Mouse (Mus musculus) splenic B cell, adult 2 months (primary cell): ENCODE measurements around the gene Kmt5b.
A peak's percentile ranks its signal among the peaks of the same experiment; 100 is the strongest.

Source experiments
- DNase-seq: peaks from one replicate; pipeline ENCODE4 v3.0.0-alpha.2; 2011; ENCODE audit warnings: low read depth, low spot score
- H3K27me3 ChIP-seq: 2 replicates; pipeline ENCODE4 v1.6.1; 2012; ENCODE audit warnings: mild to moderate bottlenecking, low read length, moderate library complexity, mixed read lengths; ENCODE audit not compliant: control insufficient read depth, poor library complexity, insufficient read depth, severe bottlenecking
- H3K36me3 ChIP-seq: 2 replicates; pipeline ENCODE4 v1.6.1; 2012; ENCODE audit warnings: mild to moderate bottlenecking, low read length, moderate library complexity, mixed read lengths; ENCODE audit not compliant: control insufficient read depth, poor library complexity, insufficient read depth, severe bottlenecking

Gene Kmt5b

DNA sequence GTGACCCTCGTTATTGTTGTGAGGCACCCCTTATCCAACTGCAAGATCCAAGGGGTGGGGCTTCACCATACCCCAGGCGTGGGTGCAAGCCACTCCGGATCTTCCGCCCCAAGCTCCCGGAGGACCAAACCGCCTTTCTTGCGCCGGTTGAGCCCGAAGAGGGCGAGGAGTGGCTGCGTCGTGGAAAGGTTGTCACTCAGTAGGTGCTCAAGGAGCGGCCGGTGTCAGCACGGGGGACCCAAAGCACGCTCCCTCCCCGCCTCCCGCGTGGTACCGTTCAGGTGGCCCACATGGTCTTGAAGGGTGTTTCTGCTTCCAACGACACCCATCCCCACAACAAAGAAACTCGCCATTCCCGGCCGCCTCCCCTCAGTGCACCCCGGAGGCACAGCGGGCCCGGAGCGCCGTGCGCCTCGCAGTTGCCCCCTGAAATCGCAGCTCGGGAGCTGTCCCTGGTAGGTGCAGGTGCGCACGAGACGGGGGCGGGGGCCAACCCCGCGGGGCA is at the start of gene Kmt5b:
Kmt5b (plus strand) TSS at position 146 of the 505 bp plus-strand sequence.
- Histone ChIP-seq H3K36me3 (no peaks in the 10 kb centered on the region; the same call in 1 of the 2 replicates), H3K27me3 (no peaks in the 10 kb centered on the region)
- no peak for DNase-seq

DNA sequence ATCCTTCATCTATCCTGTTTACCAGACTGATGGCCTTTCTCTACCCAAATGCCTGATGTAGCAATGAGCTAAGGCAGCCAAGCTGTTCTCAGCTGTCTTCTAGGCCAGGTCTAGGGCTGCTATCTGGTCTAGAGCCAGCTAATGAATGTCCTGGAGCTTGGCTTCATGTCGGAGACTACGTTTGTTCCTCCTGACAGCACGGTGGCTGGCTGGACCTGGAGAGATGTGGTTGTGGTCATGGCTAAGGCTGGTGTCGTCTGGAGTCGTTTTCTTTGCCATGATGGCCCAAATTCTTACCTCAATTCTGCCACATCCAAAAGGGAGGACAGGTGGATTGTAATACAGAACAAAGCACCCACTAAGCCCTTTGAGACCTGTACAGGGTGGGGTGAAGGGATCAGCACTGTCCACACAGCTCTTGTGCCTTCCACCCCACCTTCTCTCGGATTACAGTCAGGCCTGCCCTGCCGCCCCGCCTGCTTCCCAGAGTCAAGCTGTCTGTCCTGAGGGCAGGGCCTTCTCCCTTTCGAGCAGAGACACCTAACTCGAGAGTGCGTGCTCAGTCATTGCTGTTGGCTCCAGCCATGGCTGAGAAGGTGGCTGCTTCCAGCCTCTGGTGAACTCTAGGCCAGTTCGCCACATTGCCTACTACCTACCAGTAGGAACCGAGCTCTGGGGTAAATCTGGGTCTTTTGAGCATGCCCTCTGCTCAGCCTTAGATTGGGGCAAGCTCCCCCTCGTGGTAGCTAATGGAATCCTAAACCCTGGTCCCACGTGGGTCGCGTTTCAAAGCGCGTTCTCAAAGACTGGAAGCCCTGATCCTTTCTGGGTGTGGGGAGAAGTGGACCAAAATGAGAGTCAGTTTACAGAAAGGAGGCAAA is 48.5 kb upstream of the Kmt5b start:
- peak; percentile 85 for DNase-seq
- H3K36me3 ChIP-seq, result no peaks in the 10 kb centered on the region
- no peaks in the 10 kb centered on the region for H3K27me3 ChIP-seq

DNA sequence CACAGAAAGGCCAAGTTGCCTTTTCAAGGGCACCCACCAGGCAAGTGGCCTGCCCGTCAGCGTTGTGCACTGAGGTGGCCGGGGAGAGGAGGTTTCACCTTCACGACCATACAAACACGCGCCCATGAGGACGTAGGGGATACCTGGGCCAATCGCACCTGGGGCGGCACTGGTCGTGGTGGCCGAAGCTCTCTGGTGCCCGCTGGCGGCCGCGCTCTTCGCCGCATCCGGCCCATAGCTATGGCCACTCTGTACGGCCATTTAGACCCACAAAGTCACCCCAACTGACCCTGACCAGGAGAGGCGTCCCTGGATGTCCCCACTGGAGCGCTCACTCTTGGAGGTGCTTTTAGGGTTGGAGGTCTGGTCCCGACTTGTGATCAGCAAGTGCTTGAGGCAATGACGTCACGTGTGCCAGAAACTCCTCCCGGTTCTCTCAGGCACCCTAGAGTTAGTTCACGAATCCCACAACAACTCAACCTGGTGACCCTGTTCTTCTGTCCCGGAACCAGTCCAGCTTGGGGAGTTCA is 47.8 kb upstream of the Kmt5b start:
- peak; percentile 65 for DNase-seq

DNA sequence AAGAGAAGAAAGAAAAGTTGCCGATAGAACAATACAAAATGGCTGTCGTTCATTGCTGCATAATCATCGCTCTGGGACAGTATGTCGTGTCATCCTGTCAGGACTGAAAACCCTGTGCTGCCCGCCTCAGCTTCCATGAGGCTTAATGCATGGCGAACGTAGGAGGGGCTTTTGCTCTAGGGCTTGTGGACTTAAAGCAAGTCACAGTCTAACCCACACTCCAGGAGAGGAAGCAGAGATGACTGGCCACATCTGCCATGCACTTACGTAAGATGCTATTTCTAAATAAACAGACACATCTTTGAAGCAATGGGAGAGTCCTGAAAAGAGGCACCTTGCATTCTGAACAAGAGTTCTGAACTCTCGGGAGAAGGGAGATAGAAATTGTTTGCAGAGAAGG is 44.1 kb upstream of the Kmt5b start:
- Histone ChIP-seq H3K27me3 (no peaks in the 10 kb centered on the region), H3K36me3 (no peaks in the 10 kb centered on the region)
- no peak for DNase-seq

More for the DNA sequence above, 47.8 kb upstream of the Kmt5b start:
- no peaks in the 10 kb centered on the region for H3K27me3 ChIP-seq
- no peaks in the 10 kb centered on the region for H3K36me3 ChIP-seq

DNA sequence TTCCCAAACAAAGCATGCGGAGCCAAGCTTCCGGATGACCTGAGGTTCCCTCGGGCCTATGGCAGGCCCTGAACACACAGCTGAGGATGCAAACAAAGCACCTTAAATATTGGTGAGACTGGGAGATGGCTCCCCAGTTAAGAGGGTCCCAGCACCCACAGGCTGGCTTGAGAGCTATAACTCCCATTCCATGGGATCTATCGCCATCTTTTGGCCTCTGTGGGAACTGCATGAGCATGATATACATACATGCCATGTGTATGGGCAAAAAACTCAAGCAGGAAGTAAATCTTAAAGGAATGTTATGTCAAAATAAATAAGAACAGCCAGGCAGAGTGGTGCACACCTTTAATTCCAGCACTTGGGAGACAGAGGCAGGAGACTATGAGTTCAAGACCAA is 43.3 kb upstream of the Kmt5b start:
- peak; percentile 79 for DNase-seq
- Histone ChIP-seq H3K27me3 (no peaks in the 10 kb centered on the region), H3K36me3 (no peaks in the 10 kb centered on the region)

DNA sequence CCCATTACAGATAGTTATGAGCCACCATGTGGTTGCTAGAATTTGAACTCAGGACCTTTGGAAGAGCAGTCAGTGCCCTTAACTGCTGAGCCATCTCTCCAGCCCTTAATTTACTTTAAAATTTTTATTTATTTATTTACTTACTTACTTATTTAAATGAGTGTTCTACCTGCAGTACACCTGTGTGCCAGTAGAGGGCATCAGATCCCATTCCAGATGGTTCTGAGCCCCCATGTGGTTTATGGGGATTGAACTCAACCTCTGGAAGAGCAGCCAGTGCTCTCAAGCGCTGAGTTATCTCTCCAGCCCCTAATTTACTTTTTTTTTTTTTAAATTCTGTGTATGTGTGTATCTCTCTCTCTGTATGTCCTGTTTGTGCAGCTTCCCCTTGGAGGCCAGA is 42.4 kb upstream of the Kmt5b start:
- no peaks in the 10 kb centered on the region for H3K27me3 ChIP-seq
- no peaks in the 10 kb centered on the region for H3K36me3 ChIP-seq
- DNase-seq, result peak; percentile 85

DNA sequence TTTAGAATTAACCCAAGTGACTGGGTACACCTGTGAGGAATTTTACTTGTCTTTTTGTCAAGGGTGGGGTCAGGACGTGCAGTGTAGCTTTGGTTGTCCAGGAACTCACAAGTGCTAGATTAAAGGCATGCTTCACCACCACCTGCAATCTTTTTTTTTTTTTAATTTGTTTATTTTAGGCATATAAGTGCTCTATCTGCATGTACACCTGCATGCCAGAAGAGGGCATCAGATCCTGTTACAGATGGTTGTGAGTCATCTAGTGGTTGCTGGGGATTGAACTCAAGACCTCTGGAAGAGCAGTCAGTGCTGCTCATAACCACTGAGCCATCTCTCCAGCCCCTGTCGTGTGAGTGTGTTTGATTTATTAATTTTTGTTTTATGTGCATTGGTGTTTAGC is 38.3 kb upstream of the Kmt5b start:
- Histone ChIP-seq H3K27me3 (no peaks in the 10 kb centered on the region), H3K36me3 (no peaks in the 10 kb centered on the region)
- DNase-seq, result peak; percentile 23

DNA sequence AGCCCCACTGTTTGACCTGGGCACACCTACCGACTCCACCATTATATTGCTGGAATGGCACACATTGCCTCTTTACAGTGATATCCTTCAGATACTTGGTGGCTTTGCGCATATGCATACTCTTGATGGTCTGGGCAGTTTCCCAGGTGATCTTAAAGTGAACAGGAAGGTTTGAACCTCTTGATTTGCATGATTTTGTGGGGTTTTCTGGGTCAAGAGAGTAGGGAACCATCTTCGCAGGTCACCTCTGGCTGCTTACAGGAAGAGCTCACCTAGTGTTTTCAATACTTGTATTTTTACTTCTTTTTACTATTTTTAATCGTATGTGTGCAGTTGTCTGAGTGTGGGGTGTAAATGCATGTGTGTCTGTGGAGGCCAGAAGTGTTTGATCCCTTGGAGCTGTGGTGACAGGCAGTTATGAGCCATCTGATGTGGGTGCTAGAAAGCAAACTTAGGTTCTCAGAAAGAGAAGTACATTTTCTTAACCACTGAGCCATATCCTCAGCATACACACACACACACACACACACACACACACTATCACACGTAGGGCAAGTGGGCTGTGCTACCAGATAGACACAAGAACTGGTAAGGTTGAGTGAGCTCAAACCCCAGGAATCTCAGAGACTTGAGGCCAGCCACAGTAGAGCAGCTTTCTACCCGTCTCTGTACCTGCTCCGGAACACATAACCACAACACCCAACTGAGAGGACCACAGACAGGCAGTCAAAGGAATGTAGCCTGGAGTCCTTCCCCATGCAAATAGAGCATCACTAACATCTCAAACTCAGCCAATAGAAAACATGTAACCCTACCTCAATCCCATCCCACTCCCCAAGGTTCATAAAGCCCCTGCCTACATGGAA is 36.2 kb upstream of the Kmt5b start:
- no peaks in the 10 kb centered on the region for H3K27me3 ChIP-seq
- peak; percentile 57 for DNase-seq
- no peaks in the 10 kb centered on the region for H3K36me3 ChIP-seq

DNA sequence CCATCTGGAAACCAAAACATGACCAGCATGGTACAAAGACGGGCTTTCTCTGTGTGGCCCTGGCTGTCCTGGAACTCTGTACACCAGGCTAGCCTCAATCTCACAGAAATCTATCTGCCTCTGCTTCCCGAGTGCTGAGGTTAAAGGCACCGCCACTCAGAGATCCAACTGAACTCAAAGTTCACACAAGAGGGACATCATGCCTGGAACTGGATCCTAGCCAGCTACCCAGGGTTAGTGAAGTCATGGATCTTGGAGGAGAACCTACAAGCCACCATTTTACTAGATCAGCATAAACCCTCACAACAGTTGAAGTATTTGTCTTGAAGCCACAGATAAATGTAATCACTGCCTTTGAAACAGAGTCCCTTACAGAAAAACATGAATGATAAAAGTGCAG is 31.2 kb upstream of the Kmt5b start:
- no peak for DNase-seq
- no peaks in the 10 kb centered on the region for H3K36me3 ChIP-seq
- H3K27me3 ChIP-seq, result no peaks in the 10 kb centered on the region

DNA sequence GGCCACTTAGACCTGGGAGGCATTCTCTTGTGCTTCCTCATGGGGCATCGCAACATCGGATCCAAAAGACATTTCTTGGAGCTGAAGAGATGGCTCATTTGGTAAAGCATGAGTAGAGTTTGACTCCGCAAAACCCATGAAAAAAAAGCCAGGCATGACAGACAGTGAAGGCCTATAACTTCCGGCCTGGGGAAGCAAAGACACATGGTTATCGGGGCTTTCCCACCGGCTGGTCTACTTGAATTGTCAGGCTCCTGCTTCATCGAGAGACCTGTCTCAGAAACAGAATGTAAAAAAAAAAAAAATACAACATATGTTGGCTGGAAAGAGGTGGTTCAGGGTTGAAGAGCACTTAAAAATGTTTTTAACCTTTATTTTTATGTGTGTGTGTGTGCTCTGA is 27.6 kb upstream of the Kmt5b start:
- H3K27me3 ChIP-seq, result no peaks in the 10 kb centered on the region
- H3K36me3 ChIP-seq, result no peaks in the 10 kb centered on the region
- no peak for DNase-seq

DNA sequence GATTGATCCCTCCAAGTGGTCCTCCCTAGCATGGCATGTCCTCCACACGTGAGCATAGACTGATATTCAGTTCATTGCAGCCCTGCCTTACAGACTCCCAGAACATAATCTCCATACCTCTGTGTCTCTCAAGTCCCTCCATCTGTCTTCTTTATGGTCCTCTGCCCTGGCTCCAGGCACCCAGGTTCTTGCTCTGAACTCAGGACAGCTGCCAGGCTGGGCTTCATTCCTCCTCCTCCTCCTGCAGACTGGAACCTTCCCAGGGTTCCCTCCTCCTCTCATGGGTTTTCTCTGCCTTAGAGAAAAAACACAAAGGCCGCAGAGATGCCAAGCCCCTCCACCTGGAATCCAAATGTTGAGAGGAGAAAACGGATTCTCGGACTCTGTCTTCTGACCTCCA is 24.5 kb upstream of the Kmt5b start:
- no peak for DNase-seq
- H3K27me3 ChIP-seq, result no peaks in the 10 kb centered on the region
- no peaks in the 10 kb centered on the region for H3K36me3 ChIP-seq

DNA sequence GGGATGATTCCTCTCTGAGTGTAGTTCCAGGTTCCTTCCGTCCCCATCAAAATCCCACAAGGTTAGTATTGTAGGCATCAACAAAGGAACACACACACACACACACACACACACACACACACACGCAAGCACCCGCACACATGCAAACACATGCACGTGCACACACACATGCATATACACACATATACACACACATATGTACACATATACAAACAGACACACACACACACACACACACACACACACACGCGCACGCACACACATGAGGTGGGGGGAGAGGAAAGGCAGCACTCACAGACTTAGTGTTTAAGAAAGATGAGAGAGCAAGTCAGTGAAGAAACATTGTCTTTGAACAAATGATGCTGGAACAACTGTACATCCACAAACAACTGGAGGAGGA is 23.9 kb upstream of the Kmt5b start:
- H3K27me3 ChIP-seq, result no peaks in the 10 kb centered on the region
- H3K36me3 ChIP-seq, result no peaks in the 10 kb centered on the region
- DNase-seq, result no peak

DNA sequence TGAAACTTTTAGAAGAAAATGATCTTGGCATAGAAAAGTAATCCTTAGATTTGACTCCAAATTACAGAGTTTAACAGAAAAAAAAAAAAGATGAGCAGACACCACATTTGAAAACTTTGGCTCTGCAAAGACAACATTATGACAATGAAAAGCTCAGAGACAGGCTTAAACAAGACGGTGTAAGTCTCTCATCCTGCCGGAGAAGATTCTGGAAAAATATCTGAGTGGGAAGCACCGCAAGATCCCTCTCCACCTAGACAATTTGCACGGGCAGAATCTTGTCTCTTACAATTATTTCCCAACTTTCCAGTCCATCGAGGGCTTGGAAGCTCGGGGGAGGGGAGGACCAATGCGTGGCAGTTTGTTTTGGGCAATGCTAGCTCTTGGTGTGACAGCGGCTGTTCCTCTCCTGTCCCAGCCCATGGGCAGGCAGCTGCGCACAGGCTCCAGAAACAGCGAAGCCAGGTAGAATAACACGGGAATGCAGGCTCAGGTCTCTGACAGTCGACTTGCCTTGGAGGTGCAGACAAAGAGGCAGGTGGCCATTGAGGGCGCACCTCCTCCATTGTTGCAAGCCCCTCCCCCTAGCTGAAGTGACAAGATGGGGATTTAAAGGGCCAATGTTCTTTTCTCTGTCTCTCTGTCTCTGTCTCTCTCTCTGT is 23.2 kb upstream of the Kmt5b start:
- peak; percentile 26 for DNase-seq
- no peaks in the 10 kb centered on the region for H3K27me3 ChIP-seq
- H3K36me3 ChIP-seq, result no peaks in the 10 kb centered on the region

DNA sequence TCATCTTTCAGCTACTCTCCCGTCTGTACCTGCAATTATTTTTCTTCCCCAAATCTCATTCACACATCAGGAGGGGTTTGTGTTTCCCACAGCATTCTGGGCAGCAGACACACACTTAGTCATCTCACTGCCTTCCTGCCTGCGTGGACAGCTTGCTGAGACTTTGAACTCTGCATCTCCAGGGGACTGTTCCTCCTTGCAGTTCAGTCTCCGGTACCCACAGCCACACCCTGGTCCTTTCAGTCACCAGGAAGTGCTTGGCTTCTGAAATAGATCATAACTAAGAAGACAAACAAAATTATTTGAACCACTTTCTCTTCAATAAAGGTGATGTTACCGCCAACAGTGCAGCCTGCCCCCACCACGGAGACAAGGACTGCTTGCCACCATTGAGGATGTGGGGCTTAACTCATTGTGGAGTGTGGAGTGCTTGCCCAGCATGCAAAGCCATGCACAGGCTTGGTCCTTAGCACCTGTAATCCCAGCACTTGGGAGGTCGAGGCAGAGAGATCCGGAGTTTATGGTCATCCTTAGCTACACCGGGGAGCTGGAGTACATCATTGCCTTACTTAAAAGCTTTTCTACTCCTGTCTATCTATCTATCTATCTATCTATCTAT is 14.5 kb upstream of the Kmt5b start:
- Histone ChIP-seq H3K27me3 (no peaks in the 10 kb centered on the region), H3K36me3 (no peaks in the 10 kb centered on the region)
- DNase-seq, result peak; percentile 24
